8 mouse cellular contexts compared by ENCODE assay signal in genomic region chr9:100520586-100520985, GRCm38 (mm10). TPM values are rescaled to one million over a fixed set of nuclear protein-coding genes. Genes with fewer than 3 reads are reported as not detected.
DNase-seq lines count a peak whose midpoint lies in the region; TF ChIP-seq lines count a peak whose summit lies in the region.
"Had no signal": no experiment of that assay in that cellular context is flagged by ENCODE, and none has a peak within 500 bp of the region (broad histone marks: within the 10 kb centered on the region; RNA-seq: fewer than 3 reads in every experiment).

No protein-coding gene starts in this region.

- WGBS in thymus, adult 2 months: 13% methylated on average over 2 of the region's 2 CpGs

- intact Hi-C loops in heart, postnatal 25 days (cut with DNase I): loop anchor here (2.0 to 5.0 kb wide), 4 partner anchors 24 to 397 kb away; partner anchors contain the start of gene Slc35g2
- intact Hi-C loops in left cerebral cortex, postnatal 14 days (cut with DNase I): no loop called here

- peak; percentile 48 for DNase-seq in thymus, adult 2 months
- no peak for DNase-seq in thymus, adult 18-20 months
- DNase-seq in adrenal gland, adult (ENCODE audit: inconsistent age in 2 of 2, low spot score in 1 of 2): peak; percentile 47 to 88
- DNase-seq in embryo, embryonic 10.5 days (ENCODE audit: low spot score): peak; percentile 86
- DNase-seq in heart, postnatal 25 days (ENCODE audit: low spot score): peak; percentile 7
- peak; percentile 57 to 61 for DNase-seq in left cerebral cortex, postnatal 14 days (ENCODE audit: low spot score in 2 of 2)
- peak; percentile 70 for DNase-seq in naive thymus-derived CD4-positive, alpha-beta T cell, adult 2 months (ENCODE audit: low read depth)

- H3K27me3 ChIP-seq in thymus, adult 2 months (ENCODE audit: control insufficient read depth, insufficient read depth, low read length): no peaks in the 10 kb centered on the region
- H3K27me3 ChIP-seq: neural tube, embryonic 13.5 days had no signal

- peaks cover 3% of the 10 kb centered on the region for H3K4me1 ChIP-seq in thymus, adult 2 months (replicated peaks; ENCODE audit: control insufficient read depth, insufficient read depth, low read length)
- H3K4me1 ChIP-seq: neural tube, embryonic 13.5 days had no signal

- H3K36me3 ChIP-seq in thymus, adult 2 months (ENCODE audit: control insufficient read depth, insufficient read depth, low read length): no peaks in the 10 kb centered on the region
- H3K36me3 ChIP-seq: neural tube, embryonic 13.5 days had no signal

- no peak for TF ChIP-seq CTCF in thymus, adult 2 months (IDR thresholded peaks at IDR 0.05; ENCODE audit: borderline replicate concordance, control insufficient read depth, extremely low read depth, insufficient read depth, low read length, poor library complexity)

- no peak for TF ChIP-seq POLR2A in thymus, adult 2 months (IDR thresholded peaks at IDR 0.05; ENCODE audit: control insufficient read depth, extremely low read depth, insufficient read depth, low read length, poor library complexity)

- no peak overlapping the region for H3K27ac ChIP-seq in thymus, adult 2 months (ENCODE audit: control insufficient read depth, insufficient read depth, low read length)
- H3K27ac ChIP-seq: neural tube, embryonic 13.5 days had no signal

- H3K4me3 ChIP-seq in thymus, adult 2 months (ENCODE audit: control insufficient read depth, insufficient read depth, low read length): no peak overlapping the region
- H3K4me3 ChIP-seq: neural tube, embryonic 13.5 days had no signal

RNA-seq across cellular contexts. Expression of gene Nck1, which starts 25.3 kb away (rescaled TPM):
- polyA plus RNA-seq in thymus, adult 2 months (2012; rRNA removed): 4.4 and 7.0 TPM in 2 replicates
- total RNA-seq in heart, postnatal 25 days (2021): 10 to 100 TPM; 44.9 to 51.9 TPM
- total RNA-seq in left cerebral cortex, postnatal 14 days (2021): 10 to 100 TPM; 31.5 to 35.5 TPM

RNA-seq across cellular contexts. Expression of gene Il20rb, which starts 34.0 kb away (rescaled TPM):
- polyA plus RNA-seq in thymus, adult 2 months (2012; rRNA removed): 8.0 and 8.3 TPM in 2 replicates
- total RNA-seq in heart, postnatal 25 days (2021): 1 to 10 TPM in 1 of 2 experiments, under 1 TPM in 1; 0.87 to 1.0 TPM
- total RNA-seq in left cerebral cortex, postnatal 14 days (2021): under 1 TPM; 0.26 to 0.66 TPM

RNA-seq across cellular contexts. Expression of gene Slc35g2, which starts 50.3 kb away (rescaled TPM):
- polyA plus RNA-seq in thymus, adult 2 months (2012; rRNA removed): 0.15 and 0.38 TPM in 2 replicates
- total RNA-seq in heart, postnatal 25 days (2021): 1 to 10 TPM; 3.7 to 4.9 TPM
- 10 to 100 TPM; 13.4 to 17.1 TPM for total RNA-seq in left cerebral cortex, postnatal 14 days (2021)

Comparison
In these comparisons a context has a peak if more than half of its experiments do, and no peak if none do; other contexts are left out.
1. DNase-seq: peak in thymus, adult 2 months (single experiment), adrenal gland, adult (2 of 2), embryo, embryonic 10.5 days (single experiment), heart, postnatal 25 days (single experiment), left cerebral cortex, postnatal 14 days (2 of 2) and naive thymus-derived CD4-positive, alpha-beta T cell, adult 2 months (single experiment); none in thymus, adult 18-20 months (0 of 2).